Mouse (Mus musculus) intestine, embryonic 14.5 days (tissue): ENCODE measurements around the gene Raph1. TPM values are rescaled to one million over a fixed set of nuclear protein-coding genes. Genes with fewer than 3 reads are reported as not detected.

Experiments used
- ATAC-seq: fragments of 200-750 bp; cut with Nextera tagmentation; replicated peaks from 2 replicates; pipeline ENCODE4 v1.8.0; 2017; ENCODE audit warnings: low read depth, moderate number of reproducible peaks, moderate TSS enrichment, moderate library complexity; ENCODE audit not compliant: low FRiP score, low TSS enrichment
- DNase-seq: peaks from one replicate; pipeline ENCODE4 v3.0.0-alpha.2; 2018; ENCODE audit warnings: low spot score
- H3K27ac ChIP-seq: fragments of 300-500 bp; sonication (generic); 2 replicates; pipeline ENCODE4 v1.5.1; 2014; ENCODE audit warnings: low read depth, mild to moderate bottlenecking, control low read depth
- H3K27me3 ChIP-seq: fragments of 300-500 bp; sonication (generic); replicated peaks from 2 replicates; pipeline ENCODE4 v1.6.1; 2014; ENCODE audit warnings: low read length, control low read depth; ENCODE audit not compliant: control insufficient read depth, insufficient read depth
- H3K36me3 ChIP-seq: fragments of 300-500 bp; sonication (generic); 2 replicates; pipeline ENCODE4 v1.6.1; 2014; ENCODE audit warnings: low read length, control low read depth; ENCODE audit not compliant: control insufficient read depth, insufficient read depth
- H3K4me1 ChIP-seq: fragments of 300-500 bp; sonication (generic); replicated peaks from 2 replicates; pipeline ENCODE4 v1.6.1; 2014; ENCODE audit warnings: low read length, control low read depth, mixed read lengths; ENCODE audit not compliant: control insufficient read depth, insufficient read depth
- H3K4me2 ChIP-seq: fragments of 300-500 bp; sonication (generic); 2 replicates; pipeline ENCODE4 v1.6.1; 2014; ENCODE audit warnings: low read length
- H3K4me3 ChIP-seq: fragments of 300-500 bp; sonication (generic); 2 replicates; pipeline ENCODE4 v1.5.1; 2014; ENCODE audit warnings: low read depth, low read length, control low read depth, mixed read lengths
- H3K9ac ChIP-seq: fragments of 300-500 bp; sonication (generic); 2 replicates; pipeline ENCODE4 v1.6.1; 2014; ENCODE audit warnings: mild to moderate bottlenecking, low read length
- H3K9me3 ChIP-seq: fragments of 300-500 bp; sonication (generic); 2 replicates; pipeline ENCODE4 v1.6.1; 2016; ENCODE audit warnings: low read length, control low read depth; ENCODE audit not compliant: control insufficient read depth
- WGBS: fragments of 180-500 bp; shearing (Covaris S2); extraction: QIAGEN DNeasy Blood & Tissue Kit; methylation state at CpG from one replicate; pipeline ENCODE4 v1.1.7; 2014; 5-methylcytosine and 5-hydroxymethylcytosine counted together
- polyA plus RNA-seq: library from polyadenylated mRNA; unstranded; fragments of >200 nt; fragmentation: Nextera tagmentation; extraction: Ambion mirVana; gene quantifications from 2 replicates; pipeline ENCODE4 v1.2.1, GENCODE M21; 2014

The Raph1 gene
- polyA plus RNA-seq, 1 experiment from 2014 or later: 34.1 TPM

- no peaks in the 10 kb centered on the region for H3K9me3 ChIP-seq
- no peak for DNase-seq
- H3K9ac ChIP-seq: no peak overlapping the region
- H3K4me1 ChIP-seq: no peaks in the 10 kb centered on the region
- no peak overlapping the region for H3K4me2 ChIP-seq
- H3K36me3 ChIP-seq: no peaks in the 10 kb centered on the region
- WGBS: 85% methylated on average over 3 of the region's 3 CpGs
- H3K27ac ChIP-seq: no peak overlapping the region
- ATAC-seq: no peak
- H3K27me3 ChIP-seq: no peaks in the 10 kb centered on the region
- no peak overlapping the region for H3K4me3 ChIP-seq
Measured at GRCm38 (mm10) chr1:60599926-60600325, 33.0 kb upstream of the Raph1 start.

- no peaks in the 10 kb centered on the region for H3K4me1 ChIP-seq
- H3K27me3 ChIP-seq: no peaks in the 10 kb centered on the region
- no peak overlapping the region for H3K4me2 ChIP-seq
- DNase-seq (no peak), ATAC-seq (no peak)
- H3K9me3 ChIP-seq: no peaks in the 10 kb centered on the region
- WGBS: 84% methylated on average over 6 of the region's 6 CpGs
- no peak overlapping the region for H3K9ac ChIP-seq
- H3K36me3 ChIP-seq: no peaks in the 10 kb centered on the region
- H3K27ac ChIP-seq: no peak overlapping the region
- H3K4me3 ChIP-seq: no peak overlapping the region
Measured at GRCm38 (mm10) chr1:60599013-60599701, 32.3 kb upstream of the Raph1 start.

GRCm38 (mm10) chr1:60596386-60597320, 29.7 kb upstream of the Raph1 start:
- WGBS: 59% methylated on average over 11 of the region's 11 CpGs
- peak; percentile 42 for DNase-seq
- Histone ChIP-seq H3K4me1 (no peaks in the 10 kb centered on the region), H3K27me3 (no peaks in the 10 kb centered on the region), H3K4me2 (no peak overlapping the region), H3K9ac (no peak overlapping the region), H3K36me3 (no peaks in the 10 kb centered on the region), H3K9me3 (no peaks in the 10 kb centered on the region), H3K4me3 (no peak overlapping the region), H3K27ac (no peak overlapping the region)
- no peak for ATAC-seq

- DNase-seq (no peak), ATAC-seq (no peak)
- 90% methylated on average over 6 of the region's 6 CpGs for WGBS
- Histone ChIP-seq H3K9ac (no peak overlapping the region), H3K27me3 (no peaks in the 10 kb centered on the region), H3K36me3 (no peaks in the 10 kb centered on the region), H3K27ac (no peak overlapping the region), H3K4me1 (no peaks in the 10 kb centered on the region), H3K4me2 (no peak overlapping the region), H3K9me3 (peaks cover 5% of the 10 kb centered on the region; the same call in 1 of the 2 replicates), H3K4me3 (no peak overlapping the region)
Measured at GRCm38 (mm10) chr1:60593101-60593500, 26.2 kb upstream of the Raph1 start.

- Histone ChIP-seq H3K4me3 (no peak overlapping the region), H3K27me3 (no peaks in the 10 kb centered on the region)
- no peak for DNase-seq
Measured at GRCm38 (mm10) chr1:60588887-60589629, 22.2 kb upstream of the Raph1 start.

GRCm38 (mm10) chr1:60580990-60581389, 14.1 kb upstream of the Raph1 start:
- ATAC-seq (no peak), DNase-seq (no peak)
- H3K4me2 ChIP-seq: no peak overlapping the region
- H3K4me3 ChIP-seq: no peak overlapping the region
- no peaks in the 10 kb centered on the region for H3K36me3 ChIP-seq
- peaks cover 2% of the 10 kb centered on the region; the same call in 1 of the 2 replicates for H3K9me3 ChIP-seq
- no peak overlapping the region for H3K27ac ChIP-seq
- H3K4me1 ChIP-seq: no peaks in the 10 kb centered on the region
- WGBS: 88% methylated on average over 8 of the region's 8 CpGs
- H3K27me3 ChIP-seq: no peaks in the 10 kb centered on the region
- H3K9ac ChIP-seq: no peak overlapping the region

More at GRCm38 (mm10) chr1:60588887-60589629, 22.2 kb upstream of the Raph1 start:
- Histone ChIP-seq H3K27ac (peak overlapping the region; percentile 40; the same call in 1 of the 2 replicates), H3K36me3 (no peaks in the 10 kb centered on the region), H3K4me1 (no peaks in the 10 kb centered on the region), H3K4me2 (no peak overlapping the region), H3K9ac (no peak overlapping the region), H3K9me3 (peaks cover 7% of the 10 kb centered on the region)
- ATAC-seq: no peak
- WGBS: 33% methylated on average over 4 of the region's 4 CpGs

- Histone ChIP-seq H3K9me3 (no peaks in the 10 kb centered on the region), H3K4me2 (no peak overlapping the region), H3K27ac (no peak overlapping the region), H3K27me3 (no peaks in the 10 kb centered on the region), H3K9ac (no peak overlapping the region), H3K36me3 (no peaks in the 10 kb centered on the region), H3K4me3 (no peak overlapping the region), H3K4me1 (no peaks in the 10 kb centered on the region)
- DNase-seq (no peak), ATAC-seq (no peak)
- 63% methylated on average over 1 of the region's 1 CpGs for WGBS
Measured at GRCm38 (mm10) chr1:60579886-60580285, 13.0 kb upstream of the Raph1 start.

GRCm38 (mm10) chr1:60572699-60573098, 5.8 kb upstream of the Raph1 start:
- 59% methylated on average over 3 of the region's 3 CpGs for WGBS
- H3K9me3 ChIP-seq: no peaks in the 10 kb centered on the region
- H3K4me1 ChIP-seq: peaks cover 5% of the 10 kb centered on the region; the same call in 1 of the 2 replicates
- H3K9ac ChIP-seq: no peak overlapping the region
- no peak overlapping the region for H3K27ac ChIP-seq
- H3K4me3 ChIP-seq: no peak overlapping the region
- ATAC-seq (no peak), DNase-seq (no peak)
- H3K4me2 ChIP-seq: no peak overlapping the region
- no peaks in the 10 kb centered on the region for H3K27me3 ChIP-seq
- H3K36me3 ChIP-seq: no peaks in the 10 kb centered on the region
